Mouse (Mus musculus) regulatory T cell (primary cell): ENCODE measurements around the gene Tmem87b.

Source experiments
- in situ Hi-C: fragments of 300-600 bp; cut with MboI, MseI; formaldehyde crosslinking; loops from one replicate; pipeline ENCODE4 v1.15.1; 2025; ENCODE audit warnings: high pct_unique_total_duplicates

Tmem87b gene

DNA sequence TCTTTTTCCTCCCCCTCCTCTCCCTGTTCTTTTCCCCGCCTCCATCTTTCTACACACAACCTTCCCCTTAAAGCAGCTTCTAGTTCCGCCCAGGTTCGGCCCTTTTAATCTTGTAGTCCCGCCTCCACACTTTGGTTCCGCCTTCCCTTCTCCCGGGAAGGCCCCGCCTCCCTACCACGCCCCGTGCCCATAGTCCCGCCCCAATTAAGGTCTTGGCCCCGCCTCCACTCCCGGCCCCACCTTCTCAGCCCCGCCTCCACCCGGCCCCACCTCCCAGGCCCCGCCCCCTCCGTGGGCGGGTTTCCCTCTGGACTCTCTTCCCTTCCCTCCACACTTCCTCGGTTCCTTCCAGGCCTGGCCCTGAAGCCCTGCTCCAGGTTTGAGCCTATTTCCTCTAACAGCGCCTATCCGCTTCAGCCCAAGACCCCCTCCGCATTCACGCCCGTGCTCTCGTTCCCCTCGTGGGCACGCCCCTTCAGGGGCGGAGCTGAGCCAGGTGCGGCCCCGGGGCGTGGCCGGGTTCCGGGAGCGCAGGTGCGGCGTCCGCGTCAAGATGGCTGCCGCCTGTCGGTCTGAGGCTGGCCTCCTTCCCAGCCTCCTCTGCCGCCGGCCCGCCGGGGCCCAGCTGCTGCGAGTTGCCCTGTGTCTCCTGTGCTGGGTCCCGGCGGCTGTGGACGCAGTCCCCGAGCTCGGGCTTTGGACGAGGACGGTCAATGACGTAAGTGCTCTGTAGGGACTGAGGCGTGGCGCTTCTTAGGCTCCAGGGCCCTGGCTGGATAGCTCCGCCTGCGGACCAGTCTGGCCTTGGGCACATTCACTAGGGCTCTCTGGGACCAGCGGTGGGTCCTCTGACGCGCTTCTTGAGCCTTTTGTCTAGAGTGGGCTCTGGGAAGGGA, at the start of gene Tmem87b:
Tmem87b (plus strand) TSS at position 333 of the 896 bp plus-strand sequence.
- in situ Hi-C loops, result no loop called here

DNA sequence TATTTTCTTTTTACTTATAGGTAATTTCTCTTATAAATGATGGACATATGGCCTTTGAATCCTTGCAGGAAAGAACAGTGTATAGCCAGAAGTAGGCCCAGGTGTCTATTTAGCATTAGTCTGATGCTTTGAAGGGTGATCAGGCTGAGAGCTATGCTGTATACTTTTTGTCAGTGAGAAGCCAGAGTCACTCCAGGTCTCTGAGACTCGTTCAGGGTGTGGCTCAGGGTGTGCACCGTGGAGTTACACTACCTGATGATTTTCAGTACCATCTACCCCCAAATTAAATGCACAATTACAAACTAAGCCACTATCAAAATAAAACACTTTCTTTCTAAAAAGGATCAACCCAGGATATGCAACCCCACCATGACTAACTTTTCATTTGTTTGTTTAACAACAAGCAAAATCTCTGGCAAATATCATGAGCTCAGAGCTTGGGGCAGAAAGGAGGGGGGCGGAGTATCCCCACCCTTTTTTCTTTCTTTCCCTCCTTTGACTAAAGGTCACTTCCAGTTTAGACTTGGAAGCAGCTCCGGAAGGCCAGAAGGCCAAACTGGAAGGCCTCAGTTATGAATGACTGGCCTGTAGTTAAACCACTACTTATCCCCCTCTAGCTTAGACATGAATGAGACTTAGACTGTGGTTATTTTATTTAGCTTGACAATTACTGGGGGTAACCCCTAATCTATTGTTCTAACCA, 49.2 kb upstream of the Tmem87b start:
- in situ Hi-C loops, result no loop called here

DNA sequence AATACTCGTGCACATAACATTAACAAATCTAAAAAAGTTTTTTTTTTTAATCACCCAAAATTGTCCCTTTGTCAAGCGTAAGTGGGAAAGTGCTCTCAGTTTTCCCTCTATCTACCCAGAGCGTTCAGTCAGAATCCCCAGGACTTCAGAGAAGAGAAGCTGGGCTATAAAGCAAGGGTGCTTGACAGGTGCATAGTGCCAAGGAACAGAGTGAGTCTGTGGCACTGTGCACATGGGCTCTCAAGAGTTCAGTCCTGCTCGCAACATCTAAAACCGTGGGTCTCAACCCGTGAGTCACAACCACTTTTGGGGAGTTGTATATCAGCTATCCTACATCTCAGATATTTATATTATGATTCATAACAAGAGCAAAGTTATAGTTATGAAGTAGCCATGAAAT, 47.4 kb upstream of the Tmem87b start:
- in situ Hi-C loops, result no loop called here

DNA sequence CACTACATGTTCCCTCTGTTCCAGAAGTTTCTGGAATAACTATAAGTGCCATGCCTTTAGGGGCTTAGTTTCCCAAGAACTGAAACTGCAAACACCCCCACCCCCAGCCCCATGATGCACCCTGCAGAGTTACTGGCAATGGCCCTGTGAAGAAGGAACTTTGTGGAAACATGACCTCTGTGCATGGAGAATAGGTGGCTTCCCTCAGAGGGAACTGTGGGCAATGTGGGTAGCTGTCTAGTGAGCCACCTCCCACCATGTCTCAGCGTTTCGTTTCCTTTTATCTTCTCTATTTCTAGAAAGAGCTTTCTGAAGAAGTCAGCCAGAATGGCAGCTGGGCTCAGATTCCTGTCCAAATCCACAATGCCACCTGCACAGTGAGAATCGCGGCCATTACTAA, 46.9 kb upstream of the Tmem87b start:
- in situ Hi-C loops, result no loop called here

DNA sequence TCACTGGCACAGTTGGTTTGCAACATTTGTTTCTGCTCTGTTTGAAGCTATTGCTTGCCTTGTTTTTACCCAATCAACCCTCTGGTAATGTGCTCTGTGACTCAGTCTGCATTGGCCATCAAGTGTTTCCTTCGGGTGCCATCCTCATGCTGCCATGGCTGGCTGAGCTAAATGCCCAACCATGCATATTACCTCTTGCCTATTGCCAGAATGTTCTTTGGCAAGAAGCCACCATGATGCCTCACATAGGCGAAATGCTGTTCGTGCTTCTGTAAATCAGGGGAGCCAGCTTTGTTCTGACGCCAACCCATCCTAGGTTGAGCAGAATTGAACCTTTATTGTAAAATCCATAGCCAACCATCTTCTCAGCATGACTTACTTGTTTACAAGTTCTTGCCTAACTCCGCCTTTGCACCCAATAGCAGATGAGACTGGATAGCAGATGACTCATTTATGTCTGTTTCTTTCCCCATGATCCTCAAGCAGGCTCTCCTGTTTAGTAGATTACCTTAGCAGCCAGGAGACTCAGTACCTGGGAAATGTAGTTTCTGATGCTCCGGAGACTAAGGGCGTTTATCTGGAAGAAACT, 46.1 kb upstream of the Tmem87b start:
- in situ Hi-C loops, result no loop called here

DNA sequence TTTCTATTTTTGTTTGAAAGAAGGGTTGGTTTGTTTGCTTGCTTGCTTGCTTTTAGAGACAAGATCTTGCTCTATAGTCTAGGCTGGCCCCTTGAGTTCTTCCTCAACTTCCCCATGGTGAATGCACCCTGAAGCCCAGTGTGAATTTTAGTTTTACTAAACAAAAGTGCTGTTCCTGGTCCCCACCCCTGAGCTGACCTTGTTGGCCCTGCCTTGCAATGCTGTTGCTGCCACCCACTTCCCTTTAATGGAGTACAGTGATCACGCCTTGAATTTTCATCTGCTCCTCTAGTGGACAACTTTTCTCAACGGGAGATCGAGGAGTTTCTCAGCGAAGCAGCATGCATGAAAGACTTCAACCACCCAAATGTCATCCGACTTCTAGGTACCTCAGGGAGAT, 35.7 kb upstream of the Tmem87b start:
- in situ Hi-C loops, result loop anchor here (10.0 kb wide), 1 partner anchor 823 kb away; no protein-coding TSS in a partner anchor

DNA sequence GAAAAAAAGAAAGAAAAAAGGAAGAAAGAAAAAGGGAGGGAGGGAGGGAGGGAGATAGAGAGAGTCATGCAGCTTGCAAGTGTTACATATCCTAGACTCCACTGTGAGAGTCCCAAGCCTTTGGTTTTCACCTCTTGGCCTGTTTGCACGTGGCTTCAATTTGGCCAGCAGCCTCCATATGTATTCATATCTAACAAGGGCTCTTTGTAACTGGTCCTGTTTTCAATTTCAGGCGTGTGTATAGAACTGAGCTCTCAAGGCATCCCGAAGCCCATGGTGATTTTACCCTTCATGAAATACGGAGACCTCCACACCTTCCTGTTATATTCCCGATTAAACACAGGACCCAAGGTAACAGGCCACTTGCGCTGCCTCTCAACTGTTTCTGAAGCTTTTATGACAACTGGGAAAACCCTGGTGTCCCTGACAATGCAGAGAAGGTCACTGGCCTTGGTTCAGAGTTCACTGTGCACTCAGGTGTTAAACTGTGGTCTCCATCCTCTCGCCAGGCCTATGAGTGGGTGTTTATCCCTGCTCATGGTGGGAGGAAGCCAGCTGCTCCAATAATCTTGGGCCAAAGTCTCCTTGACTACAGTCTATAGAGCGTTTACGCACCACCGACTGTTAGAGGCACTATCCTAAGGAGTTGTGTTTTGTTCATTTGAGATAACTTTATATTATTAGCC, 34.1 kb upstream of the Tmem87b start:
- in situ Hi-C loops, result loop anchor here (10.0 kb wide), 1 partner anchor 821 kb away; no protein-coding TSS in a partner anchor

DNA sequence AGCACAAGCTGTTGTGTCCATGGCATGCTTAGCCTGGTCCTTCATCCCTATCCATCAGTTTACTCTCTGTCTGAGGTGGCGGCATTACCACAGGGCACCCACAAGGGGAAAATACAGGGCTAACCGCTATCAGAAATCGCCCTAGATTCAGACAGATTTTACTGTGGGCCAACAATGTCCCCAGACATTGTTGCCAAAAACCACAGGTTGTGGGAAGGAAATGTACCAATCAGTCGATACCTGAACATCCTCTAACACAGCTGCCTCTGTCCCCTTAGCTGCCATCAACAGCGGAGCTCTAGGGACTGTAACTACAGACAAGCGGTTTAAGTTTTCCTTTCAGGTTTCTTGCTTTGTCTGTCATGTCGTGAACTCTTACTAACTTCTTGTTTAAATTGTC, 33.1 kb upstream of the Tmem87b start:
- in situ Hi-C loops, result loop anchor here (10.0 kb wide), 1 partner anchor 820 kb away; no protein-coding TSS in a partner anchor

DNA sequence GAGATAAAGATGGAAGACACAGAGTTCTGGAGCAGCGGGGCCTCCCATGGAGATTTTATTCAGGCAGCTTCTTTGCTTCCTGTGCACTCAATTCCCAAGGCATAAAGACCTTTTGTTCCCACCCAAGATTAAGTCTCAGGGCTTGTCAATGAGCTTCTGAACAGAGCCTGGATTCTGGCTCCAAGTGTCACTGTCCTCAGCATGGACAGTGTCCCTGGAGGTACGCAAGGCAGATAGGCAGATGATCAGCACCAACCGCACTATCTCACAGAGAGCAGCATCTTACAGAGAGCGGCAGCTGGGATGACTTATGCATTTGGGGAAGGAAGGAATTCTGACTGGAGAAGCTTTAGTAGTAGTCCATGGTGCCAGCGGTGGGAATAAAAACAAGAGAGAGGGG, 31.6 kb upstream of the Tmem87b start:
- in situ Hi-C loops, result loop anchor here (10.0 kb wide), 1 partner anchor 818 kb away; no protein-coding TSS in a partner anchor

DNA sequence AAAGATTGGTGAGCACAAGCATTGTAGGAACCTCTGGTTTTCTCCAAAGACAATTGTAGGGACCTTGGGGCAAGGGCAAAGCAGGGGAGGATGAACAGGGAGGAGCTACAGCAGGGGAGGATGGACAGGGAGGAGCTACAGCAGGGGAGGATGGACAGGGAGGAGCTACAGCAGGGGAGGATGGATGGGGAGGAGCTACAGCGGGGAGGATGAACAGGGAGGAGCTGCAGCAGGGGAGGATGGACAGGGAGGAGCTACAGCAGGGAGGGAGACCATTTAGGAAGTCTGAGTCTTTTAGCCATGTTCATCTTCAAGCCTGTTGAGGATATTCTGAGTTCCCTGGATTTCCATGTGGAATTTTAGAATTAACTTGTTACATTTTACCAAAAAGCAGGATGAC, 31.1 kb upstream of the Tmem87b start:
- in situ Hi-C loops, result loop anchor here (10.0 kb wide), 1 partner anchor 818 kb away; no protein-coding TSS in a partner anchor

DNA sequence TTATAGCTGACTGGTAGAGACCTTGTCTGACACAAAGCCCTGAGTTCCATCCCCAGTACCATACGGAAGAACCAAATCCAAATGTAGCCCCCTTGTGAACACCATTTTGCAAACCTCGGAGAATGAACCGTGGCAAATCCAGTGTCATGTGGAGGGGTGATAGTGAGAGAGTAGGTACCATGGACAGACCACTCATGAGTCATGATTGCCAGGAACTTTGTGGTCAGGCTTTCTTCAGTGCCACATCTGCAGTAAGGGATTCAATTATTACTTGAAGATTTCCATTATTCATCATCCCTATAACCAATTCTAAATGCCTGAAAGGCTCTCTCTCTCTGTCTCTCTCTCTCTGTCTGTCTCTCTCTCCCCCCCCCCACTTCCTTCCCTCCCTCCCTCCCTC, 30.1 kb upstream of the Tmem87b start:
- in situ Hi-C loops, result loop anchor here (10.0 kb wide), 1 partner anchor 817 kb away; no protein-coding TSS in a partner anchor

DNA sequence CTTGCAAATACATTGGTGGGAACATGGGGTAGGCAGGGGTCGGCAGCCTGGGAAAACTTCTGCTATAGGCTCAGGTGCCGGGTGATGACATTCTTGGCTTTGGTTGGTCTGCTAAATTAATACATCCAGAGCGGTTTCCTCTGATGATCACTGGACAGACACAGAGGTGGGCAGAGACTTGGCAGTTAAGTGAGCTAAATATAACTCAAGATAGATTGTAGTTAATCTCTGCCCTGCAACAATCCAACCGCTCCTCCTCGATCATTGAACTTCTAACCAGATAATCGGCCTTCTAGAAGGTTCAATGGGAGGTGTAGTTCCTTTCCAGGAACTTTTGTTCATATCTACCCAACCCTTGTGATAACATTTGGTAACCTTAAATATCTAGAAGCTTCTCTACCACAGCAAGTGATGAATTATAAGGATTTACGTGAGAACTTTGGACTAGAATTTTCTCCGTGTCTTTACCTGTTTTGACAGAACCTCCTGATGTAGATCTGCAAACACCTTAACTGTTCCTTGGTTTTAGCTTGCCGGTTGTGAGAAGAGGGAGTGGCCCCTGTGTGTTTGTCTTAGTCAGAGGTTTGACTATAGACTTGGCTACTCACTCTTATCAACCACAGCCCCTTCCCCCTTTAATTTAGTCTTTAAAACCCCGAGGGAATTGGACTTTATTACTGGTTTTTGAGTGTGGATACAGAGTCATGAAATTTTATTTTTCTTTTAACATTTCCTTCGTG, 26.9 kb upstream of the Tmem87b start:
- in situ Hi-C loops, result loop anchor here (10.0 kb wide), 2 partner anchors 506 to 1146 kb away; no protein-coding TSS in a partner anchor

DNA sequence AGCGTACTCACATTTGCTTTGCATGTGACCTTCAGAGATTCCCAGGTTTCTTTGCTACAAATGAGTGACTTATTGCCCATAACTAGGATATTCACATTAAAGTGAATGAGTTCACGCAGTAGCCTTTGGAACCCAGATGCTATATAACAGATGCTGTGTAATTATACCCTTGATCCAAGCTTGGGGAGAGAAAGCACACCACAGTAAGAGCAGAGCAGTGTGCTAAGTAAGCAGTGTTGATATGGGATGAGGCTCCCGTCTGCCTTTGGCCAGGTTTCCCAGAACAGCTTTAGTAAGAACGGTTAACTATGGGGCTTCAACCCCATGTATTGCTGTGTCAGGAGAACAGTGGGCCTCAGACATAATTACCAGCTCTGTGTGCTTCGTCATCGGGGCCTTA, 24.0 kb upstream of the Tmem87b start:
- in situ Hi-C loops, result loop anchor here (10.0 kb wide), 2 partner anchors 509 to 1149 kb away; no protein-coding TSS in a partner anchor

DNA sequence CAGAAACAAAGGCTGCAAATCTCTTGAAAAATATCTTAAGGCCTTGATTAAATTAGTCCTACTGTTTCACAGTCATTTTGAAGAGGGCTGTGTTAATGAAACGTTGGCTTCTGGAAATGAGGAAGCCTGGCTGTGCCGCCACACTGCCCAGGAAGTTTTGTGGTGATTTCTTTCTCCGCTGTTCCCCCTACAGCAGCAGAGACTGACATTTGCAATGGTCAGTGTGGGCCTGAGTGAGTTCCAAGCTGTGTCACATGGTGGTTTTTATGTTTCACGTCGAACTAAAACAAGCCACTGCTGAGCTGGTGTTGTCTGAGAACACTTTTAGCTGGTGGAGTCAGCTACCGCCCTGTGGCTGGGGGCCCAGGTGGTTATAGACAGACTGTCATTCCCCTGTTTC, 21.5 kb upstream of the Tmem87b start:
- in situ Hi-C loops, result loop anchor here (10.0 kb wide), 2 partner anchors 512 to 1152 kb away; no protein-coding TSS in a partner anchor

DNA sequence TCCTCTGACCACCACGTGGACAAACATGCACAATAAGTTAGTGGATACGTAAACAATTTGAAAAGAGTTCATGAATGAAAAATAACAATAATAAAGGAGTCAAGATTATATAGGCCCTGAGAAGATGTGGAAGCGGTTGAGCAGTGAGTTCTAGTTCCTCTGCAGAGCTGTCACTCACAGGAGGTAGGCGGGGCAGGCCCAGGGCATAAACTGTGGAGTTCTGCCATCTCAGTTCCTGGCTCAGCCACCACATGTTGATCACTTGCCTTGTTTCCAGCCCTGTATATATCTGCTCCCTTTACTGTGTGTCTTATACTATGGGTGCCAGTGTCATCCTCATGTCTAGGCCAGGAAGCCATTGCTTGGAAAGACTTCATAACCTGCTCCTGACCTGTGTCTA, 14.5 kb upstream of the Tmem87b start:
- in situ Hi-C loops, result no loop called here

DNA sequence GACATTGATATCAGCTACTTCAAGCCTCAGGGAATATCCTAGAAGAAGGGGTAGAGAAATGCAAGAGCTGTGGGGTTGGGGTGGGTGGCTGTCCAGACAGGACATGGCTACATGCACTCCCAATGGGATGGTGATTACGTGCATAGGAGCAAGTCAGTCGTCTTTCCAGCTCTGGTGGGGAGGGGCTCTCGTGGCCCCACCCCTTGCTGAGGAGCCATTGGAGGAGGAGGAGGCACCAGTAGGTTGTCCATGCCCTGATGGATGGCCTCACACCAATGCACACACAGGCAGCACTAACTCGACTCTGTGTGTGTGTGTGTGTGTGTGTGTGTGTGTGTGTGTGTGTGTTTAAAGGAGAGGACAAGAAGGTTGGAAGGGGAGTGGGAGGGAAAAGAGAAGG, 12.6 kb upstream of the Tmem87b start:
- in situ Hi-C loops, result no loop called here

DNA sequence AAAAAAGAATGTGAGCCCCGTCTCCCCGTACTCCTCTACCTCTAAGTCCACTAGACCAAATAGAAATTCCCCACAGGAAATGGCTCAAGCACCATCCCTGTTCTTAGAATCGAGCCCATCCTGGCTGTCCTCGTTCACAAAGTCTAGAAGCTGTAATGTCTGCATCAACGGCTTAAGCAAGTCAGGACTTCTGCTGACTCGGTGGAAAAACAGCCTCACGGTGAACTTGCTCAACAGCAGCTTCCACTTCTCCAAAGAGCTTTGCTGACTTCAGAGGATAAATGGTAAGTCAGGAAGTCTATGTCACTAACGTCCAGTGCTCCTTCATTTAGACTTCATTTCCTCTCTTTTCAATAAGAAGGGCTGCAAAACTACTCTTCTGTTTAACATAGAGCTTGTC, 11.4 kb upstream of the Tmem87b start:
- in situ Hi-C loops, result no loop called here

DNA sequence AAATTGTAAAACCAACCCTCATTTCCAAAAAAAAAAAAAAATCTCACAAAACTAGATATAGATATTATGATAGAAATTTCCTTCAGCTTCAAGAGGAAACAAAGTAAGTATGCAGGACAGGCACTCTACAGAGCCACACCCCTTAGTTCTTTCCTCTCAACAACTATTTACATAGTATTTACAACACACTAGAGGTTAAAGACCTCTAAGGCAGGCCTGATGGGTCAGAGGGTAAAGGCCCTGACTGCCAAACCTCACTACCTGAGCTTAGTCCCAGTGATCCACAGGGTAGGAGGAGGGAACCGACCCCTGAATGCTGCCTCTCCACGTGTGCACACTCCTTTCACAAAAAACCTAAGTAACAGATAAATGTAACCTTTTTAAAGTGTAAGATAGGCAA, 5.2 kb upstream of the Tmem87b start:
- in situ Hi-C loops, result no loop called here

DNA sequence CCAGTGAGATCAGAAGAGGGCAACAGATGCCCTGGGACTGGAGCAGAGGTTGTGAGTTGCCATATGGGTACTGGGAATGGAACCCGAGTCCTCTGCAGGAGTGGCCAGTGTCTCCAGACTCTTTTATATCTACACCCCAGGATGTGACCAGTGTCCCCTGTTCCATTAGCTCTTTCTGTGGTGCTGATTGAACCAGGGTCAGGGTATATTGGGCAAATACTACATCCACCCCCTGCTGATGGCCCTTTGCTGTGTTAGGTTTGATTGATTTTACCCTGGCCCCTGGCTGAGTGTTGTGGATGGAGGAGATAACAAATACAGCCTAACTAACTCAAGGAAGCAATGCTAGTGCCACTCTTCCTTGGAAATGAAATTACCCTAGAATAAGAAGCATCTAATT, 1.6 kb upstream of the Tmem87b start:
- in situ Hi-C loops, result no loop called here

DNA sequence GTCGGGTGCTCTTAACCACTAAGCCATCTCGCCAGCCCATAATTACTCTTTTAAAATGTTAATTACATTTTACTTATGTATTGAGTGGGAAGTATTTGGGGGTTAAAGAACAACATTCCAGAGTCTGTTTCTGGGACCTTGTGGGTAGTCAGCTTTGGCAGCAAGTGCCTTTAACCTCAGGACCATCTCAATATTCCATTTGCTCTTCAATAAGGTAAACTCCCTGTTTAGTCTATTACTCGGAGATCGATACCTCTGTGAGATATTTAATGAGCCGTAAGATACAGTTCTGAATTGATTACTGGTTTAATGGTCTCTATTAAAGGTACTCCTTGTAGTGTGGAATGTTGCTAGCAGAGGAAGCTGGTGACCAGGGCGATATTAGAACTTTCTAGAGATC, 1.0 kb upstream of the Tmem87b start:
- in situ Hi-C loops, result no loop called here

DNA sequence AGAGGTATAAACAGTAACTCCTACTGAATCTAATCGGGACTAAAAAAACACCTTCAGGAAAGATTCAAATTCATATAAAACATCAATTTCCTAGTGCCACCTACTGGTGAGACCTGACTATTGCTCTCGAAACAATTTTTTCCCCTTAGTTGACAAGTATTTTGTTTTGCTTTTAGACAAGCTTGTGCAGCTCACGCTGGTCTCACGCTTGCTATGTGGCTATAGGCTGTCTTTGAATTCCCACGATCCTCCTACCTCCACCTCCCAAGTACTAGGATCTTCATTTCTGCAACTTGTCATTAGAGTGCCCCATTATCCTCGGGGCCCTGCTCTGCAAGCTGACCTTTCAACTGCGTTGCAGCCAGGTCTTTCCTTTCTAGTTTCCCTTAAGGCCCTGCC, 532 bp upstream of the Tmem87b start:
- in situ Hi-C loops, result no loop called here
